Mouse (Mus musculus): ENCODE measurements around the gene Gm3045.
A peak's percentile ranks its signal among the peaks of the same experiment; 100 is the strongest.

Gm3045 gene

GRCm38 (mm10) chr13:56426365-56426764 lies at the start of gene Gm3045:
Gene Gm3045 (plus strand): TSS chr13:56426594.
- DNase-seq (ENCODE audit: low spot score in 2 of 2): no peak

GRCm38 (mm10) chr13:56380855-56381685 lies 45.3 kb upstream of the Gm3045 start:
- no peak for DNase-seq (ENCODE audit: low spot score in 2 of 2)

- DNase-seq (ENCODE audit: low spot score in 2 of 2): no peak
Observed at GRCm38 (mm10) chr13:56383406-56383805, 43.0 kb upstream of the Gm3045 start.

GRCm38 (mm10) chr13:56386411-56386810 lies 40.0 kb upstream of the Gm3045 start:
- DNase-seq (ENCODE audit: low spot score in 2 of 2): no peak

GRCm38 (mm10) chr13:56387374-56387773 lies 39.0 kb upstream of the Gm3045 start:
- no peak for DNase-seq (ENCODE audit: low spot score in 2 of 2)

GRCm38 (mm10) chr13:56388042-56388441 lies 38.4 kb upstream of the Gm3045 start:
- DNase-seq (ENCODE audit: low spot score in 2 of 2): no peak

- peak in 1 of 2 experiments; percentile 39 for DNase-seq (ENCODE audit: low spot score in 2 of 2)
Observed at GRCm38 (mm10) chr13:56397572-56397971, 28.8 kb upstream of the Gm3045 start.

- no peak for DNase-seq (ENCODE audit: low spot score in 2 of 2)
Observed at GRCm38 (mm10) chr13:56401186-56401585, 25.2 kb upstream of the Gm3045 start.

- no peak for DNase-seq (ENCODE audit: low spot score in 2 of 2)
Observed at GRCm38 (mm10) chr13:56403381-56404086, 22.9 kb upstream of the Gm3045 start.

- DNase-seq (ENCODE audit: low spot score in 2 of 2): no peak
Observed at GRCm38 (mm10) chr13:56404511-56405140, 21.8 kb upstream of the Gm3045 start.

GRCm38 (mm10) chr13:56412286-56412873 lies 14.0 kb upstream of the Gm3045 start:
- peak in 1 of 2 experiments; percentile 33 for DNase-seq (ENCODE audit: low spot score in 2 of 2)

- DNase-seq (ENCODE audit: low spot score in 2 of 2): no peak
Observed at GRCm38 (mm10) chr13:56418685-56419483, 7.5 kb upstream of the Gm3045 start.

- no peak for DNase-seq (ENCODE audit: low spot score in 2 of 2)
Observed at GRCm38 (mm10) chr13:56419538-56419937, 6.9 kb upstream of the Gm3045 start.

- peak; percentile 67 to 83 for DNase-seq (ENCODE audit: low spot score in 2 of 2)
Observed at GRCm38 (mm10) chr13:56422072-56422723, 4.2 kb upstream of the Gm3045 start.

- DNase-seq (ENCODE audit: low spot score in 2 of 2): no peak
Observed at GRCm38 (mm10) chr13:56425931-56426330, 463 bp upstream of the Gm3045 start.

- peak; percentile 88 to 92 for DNase-seq (ENCODE audit: low spot score in 2 of 2)
Observed at GRCm38 (mm10) chr13:56428724-56429500, 2.5 kb downstream of the Gm3045 start.

- no peak for DNase-seq (ENCODE audit: low spot score in 2 of 2)
Observed at GRCm38 (mm10) chr13:56432496-56432895, 6.1 kb downstream of the Gm3045 start.

GRCm38 (mm10) chr13:56433466-56433865 lies 7.1 kb downstream of the Gm3045 start:
- DNase-seq (ENCODE audit: low spot score in 2 of 2): peak; percentile 90 to 93

- no peak for DNase-seq (ENCODE audit: low spot score in 2 of 2)
Observed at GRCm38 (mm10) chr13:56434311-56434751, 7.9 kb downstream of the Gm3045 start.
